Mouse (Mus musculus): ENCODE measurements around the gene BC037034.
"Not testable (repeated sequence)": the region's sequence is repeated elsewhere in the genome, so short reads cannot be mapped to it uniquely, and the experiment has no call there.

The BC037034 gene

DNA sequence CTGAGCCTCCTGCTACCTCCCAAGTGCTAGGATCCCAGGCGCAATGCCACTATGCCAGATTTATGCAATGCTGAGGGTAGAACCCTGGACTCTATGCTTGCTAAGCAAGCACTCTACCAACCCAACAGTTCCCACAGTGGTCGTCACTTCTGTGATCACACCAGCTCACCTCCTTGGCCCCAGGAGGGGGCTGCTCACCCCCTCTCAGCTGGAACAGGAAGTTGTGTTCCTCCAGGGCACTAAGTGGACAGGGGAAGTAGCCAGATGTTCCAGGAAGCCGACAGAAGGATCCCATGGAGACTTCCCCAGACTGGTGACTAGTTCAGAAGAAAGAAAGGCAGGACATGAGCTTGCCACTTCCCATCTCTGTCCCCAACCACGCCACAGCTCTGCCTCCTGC, 1.8 kb downstream of the BC037034 start:
- no peak for DNase-seq (ENCODE audit: low read depth, low spot score)

DNA sequence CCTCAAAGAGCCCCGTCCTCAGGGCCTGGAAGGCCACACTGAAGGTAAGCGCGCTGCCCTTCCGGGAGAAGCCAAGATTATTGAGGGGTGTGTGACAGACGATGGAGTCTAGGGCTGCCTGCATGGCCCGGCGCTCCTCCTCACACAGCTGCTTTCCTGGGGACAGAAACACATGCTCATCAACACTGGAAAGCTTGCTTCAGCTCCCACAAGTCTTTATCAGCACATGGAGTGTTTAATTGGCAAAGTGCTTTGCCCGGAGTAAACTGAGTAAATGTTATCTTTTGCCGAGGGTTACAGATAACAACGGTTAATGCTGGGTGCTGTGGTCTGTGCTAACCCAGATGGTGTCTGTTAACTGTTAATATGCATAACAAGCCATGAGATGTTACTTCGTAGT, 3.0 kb downstream of the BC037034 start:
- no peak for DNase-seq (ENCODE audit: low read depth, low spot score)

DNA sequence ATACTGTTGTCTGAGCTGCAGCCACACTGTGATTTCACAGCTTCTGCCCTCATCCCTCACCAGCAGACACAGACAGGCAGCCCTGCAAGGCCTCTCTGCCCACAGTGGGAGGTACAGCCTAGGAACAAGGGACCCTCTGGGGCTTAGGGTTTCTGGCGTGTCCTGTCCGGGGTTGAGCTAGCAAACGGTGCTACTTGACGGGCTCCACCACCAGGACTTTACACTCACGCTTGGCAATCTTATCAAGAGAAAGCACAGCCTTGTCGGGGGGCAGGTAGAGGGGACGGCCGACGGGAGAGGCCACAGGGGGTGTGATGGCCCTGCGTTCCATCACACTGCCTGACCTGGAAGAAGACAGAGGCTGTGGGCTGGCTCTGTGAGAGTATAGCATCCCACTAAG, 3.8 kb downstream of the BC037034 start:
- no peak for DNase-seq (ENCODE audit: low read depth, low spot score)

DNA sequence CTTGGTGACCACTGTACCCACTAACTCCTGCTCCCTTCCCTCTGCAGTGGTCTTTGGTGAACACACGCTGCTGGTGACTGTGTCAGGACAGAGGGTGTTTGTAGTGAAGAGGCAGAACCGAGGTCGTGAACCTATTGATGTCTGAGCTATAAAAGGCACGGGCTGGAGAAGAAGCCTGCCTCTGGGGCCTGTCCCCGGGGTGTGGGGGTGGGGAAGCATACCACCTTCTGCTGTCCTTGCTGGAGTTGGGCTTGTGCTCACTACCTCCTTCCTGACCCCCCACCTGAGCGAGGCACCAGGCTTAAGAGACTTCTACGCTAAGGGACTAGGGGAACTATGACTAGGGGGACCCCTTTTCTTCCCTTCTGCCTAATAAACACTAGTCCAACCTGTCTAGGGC, 4.8 kb downstream of the BC037034 start:
- DNase-seq (ENCODE audit: low read depth, low spot score), result no peak

DNA sequence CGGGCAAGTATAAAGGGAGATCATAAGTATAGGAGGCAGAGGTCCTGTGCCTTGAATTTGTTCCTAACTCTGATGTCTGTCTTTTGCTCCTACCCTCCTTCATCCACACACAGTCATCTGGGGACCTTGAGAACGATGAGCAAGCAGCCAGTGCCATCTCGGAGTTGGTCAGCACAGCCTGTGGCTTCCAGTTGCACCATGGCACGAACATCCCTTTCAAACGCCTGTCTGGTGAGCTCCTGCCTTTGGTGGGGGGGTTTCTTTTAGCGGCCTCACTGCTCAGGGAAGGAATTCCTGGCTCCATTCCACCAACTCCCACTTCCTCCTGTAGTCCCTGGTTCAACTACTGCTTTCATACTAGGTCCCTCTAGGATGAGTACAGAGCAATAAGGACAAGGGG, 5.3 kb downstream of the BC037034 start:
- DNase-seq (ENCODE audit: low read depth, low spot score), result no peak

DNA sequence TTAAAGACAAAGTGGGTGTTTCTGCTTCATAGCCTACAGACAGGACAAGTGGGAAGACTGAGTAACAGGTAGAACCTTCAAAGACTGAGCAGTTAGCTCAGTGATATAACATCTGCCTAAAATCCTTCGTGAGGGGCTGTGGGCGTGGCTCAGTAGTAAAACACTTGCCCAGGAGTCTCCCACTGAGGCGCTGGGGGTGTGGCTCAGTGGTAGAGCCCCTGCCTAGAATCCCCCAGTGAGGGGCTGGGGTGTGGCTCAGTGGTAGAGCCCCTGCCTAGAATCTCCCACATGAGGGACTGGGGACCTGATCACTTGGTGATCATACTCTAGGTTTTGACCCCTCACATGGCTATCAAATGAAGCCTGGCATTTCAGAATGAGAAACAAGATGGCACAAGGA, 5.8 kb downstream of the BC037034 start:
- DNase-seq (ENCODE audit: low read depth, low spot score), result no peak

DNA sequence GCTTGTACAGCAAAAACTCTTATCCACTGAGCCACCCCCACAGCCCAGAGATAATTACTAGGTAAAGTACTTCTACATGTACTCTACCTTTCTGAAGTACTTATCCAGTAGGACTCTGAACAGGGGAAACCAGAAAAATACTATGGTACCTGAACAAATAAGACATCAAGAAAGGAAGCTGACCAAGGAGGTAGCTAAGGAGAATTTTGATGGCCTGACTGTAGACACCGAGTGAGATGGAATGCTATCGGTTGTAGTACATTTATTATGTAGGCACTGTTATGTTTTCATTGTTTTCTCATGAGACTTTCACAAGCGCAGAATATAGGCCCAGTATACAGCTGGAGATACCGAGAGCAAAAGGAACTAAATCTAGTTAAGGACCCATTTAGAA, 6.3 kb downstream of the BC037034 start:
- no peak for DNase-seq (ENCODE audit: low read depth, low spot score)

DNA sequence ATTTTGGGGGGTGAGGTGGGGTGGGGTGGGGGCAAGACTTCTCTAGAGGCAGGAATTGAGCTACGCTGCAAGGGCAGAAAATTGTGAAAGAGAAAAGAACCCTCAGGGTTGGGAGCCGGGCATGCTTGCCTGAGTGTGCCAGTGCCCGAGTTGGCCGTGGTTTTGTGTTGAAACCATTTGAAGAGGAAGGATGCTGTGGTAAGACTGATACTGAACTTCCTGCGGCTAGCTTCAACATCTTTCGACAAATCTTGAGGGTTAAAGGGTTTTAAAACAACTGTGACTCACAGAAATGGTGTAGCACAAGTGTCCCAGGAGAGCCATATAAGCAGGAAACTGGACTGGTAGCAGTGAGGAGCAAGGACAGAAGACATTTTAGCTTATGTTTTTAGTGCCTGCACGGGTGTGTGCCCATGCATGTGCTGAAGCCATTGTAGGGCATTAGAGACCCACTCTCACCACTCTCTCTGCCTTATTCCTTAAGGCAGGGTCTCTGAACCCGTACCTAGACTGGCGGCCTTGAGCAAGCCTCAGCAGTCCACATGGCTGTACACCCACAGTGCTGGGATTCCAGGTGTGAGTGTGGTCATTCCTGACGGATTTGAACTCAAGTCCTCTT, 6.8 kb downstream of the BC037034 start:
- DNase-seq (ENCODE audit: low read depth, low spot score), result no peak

DNA sequence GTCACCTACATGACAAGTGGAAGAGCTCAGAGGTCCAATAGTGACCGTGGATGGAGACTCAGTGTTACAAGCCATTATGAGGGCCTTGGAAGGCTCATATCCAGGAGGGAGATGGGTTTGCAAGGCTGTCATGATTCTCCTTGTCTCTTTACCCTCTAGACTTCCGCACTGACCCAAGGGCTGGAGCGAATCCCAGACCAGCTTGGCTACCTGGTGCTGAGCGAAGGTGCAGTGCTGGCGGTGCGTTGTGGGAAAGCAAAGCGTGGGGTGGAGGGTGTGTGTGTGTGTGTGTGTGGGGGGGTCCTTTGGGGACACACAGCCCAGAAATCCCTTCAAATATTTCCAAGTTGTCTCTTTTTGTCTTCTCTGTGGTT, 7.8 kb downstream of the BC037034 start:
- DNase-seq (ENCODE audit: low read depth, low spot score), result no peak

DNA sequence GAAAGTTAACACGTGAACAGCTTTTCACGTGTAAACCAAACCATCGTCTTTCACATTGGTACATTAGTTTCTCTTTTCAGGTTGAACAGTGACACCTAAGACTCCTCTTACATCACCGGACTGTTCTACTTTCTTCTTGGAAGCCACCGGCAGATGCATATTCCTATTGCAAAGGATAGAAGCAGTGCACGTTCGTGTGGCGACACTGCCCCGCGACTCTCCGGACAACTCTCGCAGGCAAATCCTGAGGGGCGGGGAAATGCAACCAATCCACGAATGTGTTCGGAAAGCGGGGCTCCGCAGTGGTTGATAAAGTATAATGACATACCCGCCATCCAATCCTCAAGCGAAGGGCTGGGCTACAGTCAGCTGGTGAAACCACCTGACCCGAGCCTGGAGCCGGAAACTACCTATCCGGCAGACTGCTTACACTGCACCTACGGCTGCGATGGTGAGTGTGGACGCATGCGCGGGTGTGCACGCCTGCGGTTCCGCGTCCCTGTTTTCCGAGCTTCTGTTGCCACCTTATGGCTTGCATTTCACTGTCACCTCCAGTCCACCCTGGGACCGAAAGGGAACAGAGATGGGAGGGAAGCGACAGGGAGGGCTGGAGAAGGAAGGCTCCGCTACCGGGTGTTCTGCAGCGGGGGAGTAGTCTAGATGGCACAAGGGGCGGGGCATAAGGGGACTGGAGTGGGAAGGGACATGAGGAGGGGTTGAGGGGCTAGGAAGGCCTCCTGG, 8.3 kb downstream of the BC037034 start, which contains the start of gene Lamtor4:
Lamtor4 (plus strand) TSS at position 130 of the 741 bp plus-strand sequence.
- DNase-seq (ENCODE audit: low read depth, low spot score), result peak; percentile 95

DNA sequence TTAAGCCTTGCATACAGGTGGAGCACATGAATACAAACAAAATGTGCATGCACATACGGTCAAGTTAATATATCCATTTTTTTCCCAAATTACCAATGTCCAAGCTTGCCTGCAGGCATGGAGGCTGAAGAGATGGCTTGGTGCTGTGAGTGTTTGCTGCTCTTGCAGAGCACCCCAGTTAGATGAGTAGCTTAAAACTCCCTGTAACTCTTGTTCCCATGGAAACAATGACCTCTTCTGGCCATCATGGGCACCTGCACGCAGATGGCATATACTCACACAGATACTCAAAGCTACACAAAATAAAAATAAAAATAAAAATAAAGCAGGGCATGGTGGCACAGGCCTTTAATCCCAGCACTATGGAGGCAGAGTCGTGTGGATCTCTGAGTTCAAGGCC, 10.8 kb downstream of the BC037034 start:
- no peak for DNase-seq (ENCODE audit: low read depth, low spot score)

DNA sequence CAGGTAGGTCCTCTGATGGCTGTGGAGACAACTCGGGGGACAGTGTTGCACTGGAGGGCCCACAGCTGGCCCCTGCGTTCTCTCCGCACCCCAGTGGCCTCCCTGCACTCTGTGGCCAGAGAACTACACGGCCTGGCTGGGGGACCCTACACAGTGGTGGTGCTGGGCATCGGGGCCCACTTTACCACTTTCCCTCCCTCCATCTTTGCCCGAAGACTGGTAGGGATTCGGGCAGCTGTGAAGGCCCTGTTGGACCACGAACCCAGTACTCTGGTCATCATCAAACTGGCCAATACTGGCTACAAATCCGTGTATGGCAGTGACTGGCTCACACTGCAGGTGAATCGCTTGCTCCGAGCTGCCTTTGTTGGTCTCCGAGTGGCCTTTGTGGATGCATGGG, 12.7 kb downstream of the BC037034 start:
- no peak for DNase-seq (ENCODE audit: low read depth, low spot score)

DNA sequence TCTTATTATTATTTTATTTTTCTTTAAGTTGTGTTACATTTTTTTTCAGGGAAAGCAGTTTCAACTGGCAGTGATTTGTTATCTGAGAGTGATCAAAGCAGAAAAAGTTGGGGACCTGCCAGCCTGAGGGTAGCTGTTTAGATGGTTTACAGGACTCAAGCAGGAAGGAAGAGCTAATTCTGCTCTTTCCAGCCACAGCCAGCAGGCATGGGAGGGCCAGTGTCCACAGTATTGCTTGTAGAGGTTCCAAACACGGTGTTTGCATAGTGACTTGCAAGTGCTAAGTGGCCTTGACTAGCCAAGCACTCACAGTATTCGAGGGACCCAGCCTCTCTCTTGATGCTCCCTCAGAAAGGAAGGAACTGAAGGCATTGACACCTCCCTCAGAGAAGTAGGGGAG, 22.3 kb downstream of the BC037034 start:
- DNase-seq (ENCODE audit: low read depth, low spot score), result no peak

DNA sequence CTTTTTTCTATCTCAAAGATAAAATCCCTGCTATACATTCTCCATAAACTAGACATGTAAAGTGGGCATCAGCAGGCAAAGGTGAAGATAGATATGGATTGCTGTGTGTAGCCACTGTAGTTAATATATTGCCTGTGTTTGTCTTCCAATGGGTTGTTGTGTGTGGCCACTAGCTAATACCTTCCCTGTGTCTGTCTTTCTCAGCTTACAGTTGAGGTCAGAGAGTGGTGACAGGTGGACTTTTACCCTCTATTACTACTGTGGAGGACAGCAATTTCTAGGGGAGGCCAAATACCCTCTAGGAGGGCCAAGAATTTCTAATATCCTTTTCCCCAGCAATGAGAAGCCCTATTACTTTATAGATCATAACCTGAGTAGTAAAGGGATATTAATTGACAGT, 29.6 kb downstream of the BC037034 start:
- no peak for DNase-seq (ENCODE audit: low read depth, low spot score)

DNA sequence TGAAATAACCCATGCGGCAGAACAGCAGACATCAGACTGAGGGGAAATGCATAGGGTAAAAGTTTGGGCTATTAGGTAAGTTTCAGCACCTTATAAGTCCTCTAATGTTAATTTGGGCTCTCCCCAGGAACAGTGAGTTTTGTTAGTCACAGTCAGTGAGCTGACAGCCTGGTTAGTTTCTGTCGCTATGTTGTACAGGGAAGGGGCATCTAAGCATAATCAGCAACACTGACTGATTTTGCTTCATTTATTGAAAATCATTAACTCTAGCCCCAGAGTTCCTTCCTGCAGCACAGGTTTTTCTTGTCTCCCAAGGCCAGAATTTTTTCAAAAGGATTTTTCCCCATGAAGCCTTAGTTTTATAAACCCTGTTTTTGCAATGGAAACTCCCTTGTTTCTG, 30.1 kb downstream of the BC037034 start:
- DNase-seq (ENCODE audit: low read depth, low spot score), result no peak

DNA sequence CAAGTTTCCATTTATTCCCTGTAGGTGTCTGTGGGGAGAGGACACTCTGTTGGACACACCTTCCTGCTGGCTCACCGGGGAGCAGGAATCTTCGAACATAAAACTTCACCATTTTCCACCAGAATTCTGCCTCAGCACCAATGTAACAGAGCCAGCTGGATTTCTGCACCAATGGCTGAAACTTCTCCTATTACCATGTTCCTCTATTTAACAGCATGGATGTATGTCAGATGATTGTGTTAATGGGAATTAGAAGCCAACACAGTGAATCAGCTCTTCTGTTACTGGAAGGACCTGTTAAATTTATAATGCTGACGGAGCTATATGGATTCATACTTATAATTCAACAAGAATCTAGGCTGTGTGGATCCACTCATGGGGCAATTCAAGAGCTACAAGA, 34.3 kb downstream of the BC037034 start:
- no peak for DNase-seq (ENCODE audit: low read depth, low spot score)

DNA sequence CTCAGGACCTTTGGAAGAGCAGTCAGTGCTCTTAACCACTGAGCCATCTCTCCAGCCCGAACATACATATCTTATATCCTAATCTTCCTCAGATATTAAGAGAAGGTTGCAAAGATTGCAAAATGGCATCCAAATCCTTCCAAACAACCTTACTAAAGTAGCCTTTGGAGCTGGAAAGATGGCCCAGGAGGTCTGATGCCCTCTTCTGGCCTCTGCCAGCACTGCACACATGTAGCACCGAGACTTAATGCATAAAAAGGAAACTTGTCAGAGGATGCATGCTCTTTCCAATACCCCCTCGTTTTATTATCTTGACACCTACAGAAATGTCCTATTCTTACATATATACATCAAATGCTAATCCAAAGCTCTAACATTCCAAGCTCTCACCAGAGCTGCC, 35.8 kb downstream of the BC037034 start:
- no peak for DNase-seq (ENCODE audit: low read depth, low spot score)

DNA sequence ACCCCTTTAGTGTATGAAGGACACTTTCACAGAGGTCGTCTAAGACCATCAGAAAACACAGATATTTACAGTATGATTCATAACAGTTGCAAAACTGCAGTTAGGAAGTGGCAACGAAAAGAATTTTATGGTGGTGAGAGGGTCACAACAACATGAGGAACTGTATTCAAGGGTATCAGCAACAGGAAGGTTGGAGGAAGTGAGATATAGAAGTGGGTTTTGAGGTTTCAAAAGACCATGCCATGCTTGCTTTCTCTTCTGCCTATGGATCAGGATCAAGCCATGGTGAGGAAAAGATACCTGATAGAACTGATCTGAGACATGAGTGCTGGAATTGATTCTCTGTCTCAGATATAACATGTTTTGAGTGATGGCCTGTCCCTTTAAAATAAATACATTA, 36.5 kb downstream of the BC037034 start:
- DNase-seq (ENCODE audit: low read depth, low spot score), result no peak

DNA sequence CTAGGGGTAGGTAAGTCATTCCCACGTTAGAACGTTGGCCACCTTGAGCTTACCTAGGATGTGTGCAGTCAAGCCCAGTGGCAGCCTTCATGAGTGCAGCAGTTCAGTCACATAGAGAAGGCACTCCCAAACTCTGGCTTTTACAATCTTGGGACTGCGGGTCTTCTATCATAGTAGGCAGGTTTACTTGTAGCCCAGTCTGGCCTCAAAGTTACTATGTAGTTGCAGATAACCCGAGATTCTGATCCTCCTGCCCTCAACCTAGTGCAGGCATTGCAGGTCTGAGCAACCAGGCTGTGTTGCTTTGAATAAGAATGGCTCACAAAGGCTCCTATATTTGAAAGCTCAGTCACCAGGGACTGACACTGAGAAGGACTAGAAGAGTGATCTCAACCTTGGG, 37.3 kb downstream of the BC037034 start:
- no peak for DNase-seq (ENCODE audit: low read depth, low spot score)

DNA sequence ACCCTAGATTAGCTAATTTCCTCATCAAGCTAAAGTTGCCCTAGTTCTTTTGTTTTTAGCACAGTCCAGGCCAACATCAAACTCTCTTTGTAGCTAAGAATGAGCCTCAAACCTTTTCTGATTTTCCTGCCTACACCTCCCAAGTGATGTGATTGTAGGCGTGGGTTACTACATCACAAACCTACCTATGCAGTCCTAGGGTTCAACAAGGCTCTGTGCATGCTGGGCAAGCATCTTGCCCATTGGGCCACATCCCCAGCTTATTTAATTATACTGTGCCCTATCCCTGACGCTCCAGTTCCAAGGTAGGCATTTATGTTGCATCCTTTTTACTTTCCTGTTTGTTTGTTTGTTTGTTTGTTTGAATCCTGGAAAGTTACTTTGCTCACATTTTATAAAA, 38.1 kb downstream of the BC037034 start, which contains the start of gene Nxpe5:
Nxpe5 (plus strand) TSS at position 199 of the 400 bp plus-strand sequence.
- no peak for DNase-seq (ENCODE audit: low read depth, low spot score)

DNA sequence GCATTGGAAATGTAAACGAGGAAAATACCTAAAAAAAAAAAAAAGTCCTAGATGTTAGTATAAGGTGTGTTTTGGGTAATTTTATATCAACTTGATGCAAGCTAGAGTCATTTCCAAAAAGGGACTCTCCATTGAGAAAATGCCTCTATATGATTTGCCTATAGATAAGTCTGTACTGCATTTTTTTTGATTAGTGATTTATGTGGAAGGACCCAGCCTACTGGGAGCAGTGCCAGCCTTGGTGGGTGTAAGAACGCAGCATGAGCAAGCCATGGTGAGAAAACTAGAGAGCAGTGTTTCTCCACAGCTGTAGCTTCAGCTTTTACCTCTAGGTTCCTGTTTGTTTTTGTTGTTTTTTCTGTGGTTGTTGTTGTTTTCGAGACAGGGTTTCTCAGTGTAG, 40.5 kb downstream of the BC037034 start:
- DNase-seq (ENCODE audit: low read depth, low spot score), result no peak

DNA sequence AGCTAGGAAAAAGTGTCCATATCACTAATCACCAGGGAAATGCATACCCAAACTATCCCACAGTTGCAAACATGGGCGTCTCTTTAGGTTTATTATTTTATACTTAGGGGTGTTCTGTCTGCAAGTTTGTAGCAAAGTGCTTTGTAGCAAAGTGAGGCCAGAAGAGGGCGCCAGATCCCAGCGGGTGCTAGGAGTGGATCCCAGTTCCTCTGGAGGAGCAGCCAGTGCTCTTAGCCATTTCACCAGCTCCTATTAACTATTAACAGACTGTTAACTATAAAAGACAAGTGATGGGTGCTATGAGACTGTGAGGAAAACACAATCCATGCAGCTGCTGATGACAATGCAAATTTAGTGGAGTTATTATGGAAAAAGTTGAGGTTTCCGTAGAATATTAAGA, 41.7 kb downstream of the BC037034 start:
- DNase-seq (ENCODE audit: low read depth, low spot score), result peak; percentile 8

DNA sequence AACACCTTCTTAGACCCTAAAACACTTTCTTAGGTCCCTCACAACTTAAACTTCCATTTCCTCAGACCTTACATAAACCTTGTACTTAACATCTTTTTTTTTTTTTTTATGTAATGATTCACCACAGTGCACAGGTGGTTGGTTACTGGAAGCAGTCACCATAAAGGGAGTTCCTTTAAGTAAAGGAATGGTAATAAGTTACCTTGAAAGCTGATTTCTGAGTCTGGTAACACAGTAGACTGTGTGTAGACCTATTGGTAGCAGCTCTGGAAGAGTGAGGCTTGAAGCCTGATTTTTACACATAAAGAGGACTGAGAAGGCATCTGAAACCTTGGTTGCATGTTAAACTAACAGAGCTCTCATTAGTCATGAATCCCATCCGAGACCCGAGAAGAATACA, 44.0 kb downstream of the BC037034 start:
- no peak for DNase-seq (ENCODE audit: low read depth, low spot score)

DNA sequence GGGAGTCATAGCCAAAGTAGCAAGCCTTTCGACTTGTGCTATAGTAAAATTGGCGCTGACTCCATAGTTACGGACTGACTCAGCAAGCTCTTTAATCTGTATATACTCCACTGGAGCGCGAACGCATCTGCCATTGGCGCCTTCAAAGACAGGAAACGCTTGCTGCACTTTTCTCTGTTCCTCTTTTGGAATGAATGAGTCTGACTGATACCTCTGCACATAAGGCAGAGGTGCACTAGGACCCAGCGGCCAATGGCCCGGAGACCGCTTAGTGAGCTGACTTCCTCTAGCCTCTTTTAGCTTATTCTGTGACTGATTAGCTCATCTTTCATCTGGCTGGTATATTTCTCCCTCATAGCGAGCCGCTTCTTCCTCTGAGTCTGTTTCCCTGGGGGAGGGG, 47.2 kb downstream of the BC037034 start:
- DNase-seq (ENCODE audit: low read depth, low spot score), result not testable (repeated sequence)
